Mouse (Mus musculus) layer of hippocampus, postnatal 25 days (tissue): ENCODE data around the gene Gm11213. TPM values are rescaled to one million over a fixed set of nuclear protein-coding genes. Genes with fewer than 3 reads are reported as not detected.

Source experiments
- DNase-seq, 2 experiments: peaks; one replicate each; pipeline ENCODE4 v3.0.0; 2022; ENCODE audit warnings: mixed read lengths in 2 of 2, low spot score in 1 of 2; ENCODE audit errors: extremely low spot score in 1 of 2
- total RNA-seq, 2 experiments: library from RNA; stranded (reverse); gene quantifications; 2 replicates each; pipeline ENCODE4 v1.2.3; 2021

The Gm11213 gene
- not detected for total RNA-seq

- DNase-seq, result no peak
Measured at GRCm38 (mm10) chr4:63604945-63605344, at the start of gene Gm11213. TSS of gene Gm11213 (minus strand) at chr4:63605261.

GRCm38 (mm10) chr4:63654381-63654780 is 49.3 kb upstream of the Gm11213 start:
- DNase-seq, result no peak

- DNase-seq, result no peak
Measured at GRCm38 (mm10) chr4:63643956-63644726, 39.1 kb upstream of the Gm11213 start.

- DNase-seq, result no peak
Measured at GRCm38 (mm10) chr4:63639842-63640241, 34.8 kb upstream of the Gm11213 start.

- no peak for DNase-seq
Measured at GRCm38 (mm10) chr4:63638603-63639002, 33.5 kb upstream of the Gm11213 start.

- DNase-seq, result no peak
Measured at GRCm38 (mm10) chr4:63633181-63633580, 28.1 kb upstream of the Gm11213 start.

GRCm38 (mm10) chr4:63627111-63627510 is 22.1 kb upstream of the Gm11213 start:
- DNase-seq, result no peak

GRCm38 (mm10) chr4:63625563-63626080 is 20.6 kb upstream of the Gm11213 start:
- no peak for DNase-seq

GRCm38 (mm10) chr4:63622378-63622835 is 17.3 kb upstream of the Gm11213 start, which contains the start of gene Tex48:
TSS of gene Tex48 (minus strand) at chr4:63622428.
- DNase-seq, result peak in 1 of 2 experiments; percentile 8

- DNase-seq, result no peak
Measured at GRCm38 (mm10) chr4:63621861-63622260, 16.8 kb upstream of the Gm11213 start.

GRCm38 (mm10) chr4:63608391-63608790 is 3.3 kb upstream of the Gm11213 start:
- DNase-seq, result no peak

GRCm38 (mm10) chr4:63605968-63606367 is 907 bp upstream of the Gm11213 start:
- no peak for DNase-seq

- DNase-seq, result no peak
Measured at GRCm38 (mm10) chr4:63605545-63605944, 484 bp upstream of the Gm11213 start.

GRCm38 (mm10) chr4:63601263-63601662 is 3.8 kb downstream of the Gm11213 start:
- no peak for DNase-seq

GRCm38 (mm10) chr4:63600786-63601185 is 4.3 kb downstream of the Gm11213 start:
- DNase-seq, result no peak

GRCm38 (mm10) chr4:63596010-63596409 is 9.1 kb downstream of the Gm11213 start:
- no peak for DNase-seq

- no peak for DNase-seq
Measured at GRCm38 (mm10) chr4:63595259-63595658, 9.8 kb downstream of the Gm11213 start.

GRCm38 (mm10) chr4:63594459-63595110 is 10.5 kb downstream of the Gm11213 start:
- no peak for DNase-seq

- DNase-seq, result no peak
Measured at GRCm38 (mm10) chr4:63590538-63590937, 14.5 kb downstream of the Gm11213 start.

GRCm38 (mm10) chr4:63589987-63590386 is 15.1 kb downstream of the Gm11213 start:
- DNase-seq, result no peak

GRCm38 (mm10) chr4:63586240-63586639 is 18.8 kb downstream of the Gm11213 start:
- no peak for DNase-seq
